Mouse (Mus musculus): ENCODE data around the gene Tns4.

DNA sequence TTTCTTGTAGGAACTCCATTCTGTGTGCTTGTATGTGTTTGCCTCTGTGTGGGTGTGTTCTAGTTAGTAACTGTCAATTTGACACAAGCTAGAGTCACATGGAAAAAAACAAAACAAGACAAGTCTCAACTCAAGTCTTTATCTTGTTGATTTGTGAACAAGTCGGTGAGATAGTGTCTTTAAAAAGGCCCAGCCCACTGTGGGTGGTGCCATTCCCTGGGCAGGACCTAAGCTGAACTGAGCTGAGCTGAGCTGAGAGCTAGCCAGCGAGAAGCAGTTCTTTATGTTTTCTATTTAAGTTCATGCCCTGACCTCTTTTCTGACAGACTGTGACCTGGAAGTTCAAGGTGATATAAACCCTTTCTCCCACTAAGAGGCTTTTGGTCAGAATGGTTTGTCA is 2.6 kb upstream of the Tns4 start:
- TF ChIP-seq POLR2A (IDR thresholded peaks at IDR 0.05; ENCODE audit: insufficient read depth, low read length) (no peak), CTCF (IDR thresholded peaks at IDR 0.05; ENCODE audit: low read depth, low read length) (no peak), EP300 (IDR thresholded peaks at IDR 0.05; ENCODE audit: insufficient read depth, low read depth, low read length) (no peak)
